In the genomic region with DNA sequence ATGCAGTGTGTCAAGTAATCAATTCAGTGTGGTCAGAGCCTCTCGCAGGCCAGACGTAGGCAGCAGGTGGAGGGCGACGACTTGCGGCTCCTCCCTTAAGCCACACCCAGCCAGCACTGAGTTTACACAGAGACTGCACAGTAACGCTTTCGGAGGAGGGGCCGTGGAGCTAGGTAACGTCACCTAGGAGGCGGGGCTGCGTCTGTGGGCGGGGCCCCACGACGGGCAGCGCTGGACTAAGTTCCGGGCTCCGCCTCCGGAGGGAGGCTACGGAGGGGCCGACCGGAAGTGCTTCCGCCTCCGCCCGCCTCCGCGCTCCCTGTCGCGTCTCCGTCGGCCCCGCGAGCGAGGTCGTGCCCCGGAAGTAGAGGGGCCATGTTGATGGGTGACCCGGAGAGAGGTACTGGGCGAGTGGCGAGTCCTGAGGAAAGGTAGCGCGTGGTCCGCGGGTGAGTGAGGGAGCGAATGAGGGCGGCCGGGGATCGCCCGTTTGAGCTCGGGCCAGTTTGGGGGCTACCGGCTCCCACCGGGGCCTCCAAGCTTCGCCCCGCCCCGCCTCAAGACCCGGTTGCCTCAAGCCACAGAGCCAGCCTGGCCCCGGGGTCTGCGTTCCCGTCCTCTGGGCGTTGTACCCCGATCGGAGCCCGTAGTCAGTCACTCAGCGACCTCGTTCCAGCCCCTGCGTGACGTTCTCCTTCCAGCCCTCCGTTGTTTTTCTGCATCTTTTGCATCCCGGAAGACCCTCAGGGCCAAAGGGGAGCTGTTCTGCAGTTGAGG, we compare ENCODE assay signal across 8 mouse cellular contexts. TPM values are rescaled to one million over a fixed set of nuclear protein-coding genes. Genes with fewer than 3 reads are reported as not detected.
DNase-seq lines count a peak whose midpoint lies in the region; ATAC-seq and TF ChIP-seq lines count a peak whose summit lies in the region.

TSS of gene Mief1 (plus strand) at position 286 of the 777 bp plus-strand sequence.

- under 1% methylated on average over 64 of the region's 67 CpGs for WGBS in bone marrow, adult 2 months
- under 1% methylated on average over 67 of the region's 67 CpGs for WGBS in embryonic facial prominence, embryonic 15.5 days
- WGBS in kidney, embryonic 14.5 days, result under 1% methylated on average over 66 of the region's 67 CpGs
- WGBS in limb, embryonic 15.5 days, result under 1% methylated on average over 60 of the region's 67 CpGs

- peak within 1 kb of the TSS; percentile 66 for H3K27ac ChIP-seq in bone marrow, adult 2 months (ENCODE audit: control insufficient read depth, insufficient read depth, low read depth, low read length, poor library complexity)
- H3K27ac ChIP-seq in embryonic facial prominence, embryonic 15.5 days (replicated peaks), result peak within 1 kb of the TSS; percentile 89
- peak within 1 kb of the TSS; percentile 77 for H3K27ac ChIP-seq in kidney, embryonic 14.5 days (ENCODE audit: low read depth, low read length)
- H3K27ac ChIP-seq in limb, embryonic 15.5 days, result peak within 1 kb of the TSS; percentile 83

- H3K4me3 ChIP-seq in bone marrow, adult 2 months (replicated peaks; ENCODE audit: control insufficient read depth, low read depth, low read length), result peak within 1 kb of the TSS; percentile 82
- H3K4me3 ChIP-seq in embryonic facial prominence, embryonic 15.5 days (replicated peaks), result peak within 1 kb of the TSS; percentile 91
- H3K4me3 ChIP-seq in kidney, embryonic 14.5 days (ENCODE audit: low read length), result peak within 1 kb of the TSS; percentile 86
- peak within 1 kb of the TSS; percentile 63 for H3K4me3 ChIP-seq in limb, embryonic 15.5 days

- 0 out of 2 replicates have a peak, but pooled peaks have one; percentile 14 for TF ChIP-seq CTCF in bone marrow, adult 2 months (IDR thresholded peaks at IDR 0.05; ENCODE audit: control insufficient read depth, insufficient read depth, low read length)

- TF ChIP-seq POLR2A in bone marrow, adult 2 months (IDR thresholded peaks at IDR 0.05; ENCODE audit: borderline replicate concordance, control insufficient read depth, low read depth, low read length), result peak; percentile 59; the same call in 1 of the 2 replicates

- H3K36me3 ChIP-seq in embryonic facial prominence, embryonic 15.5 days, result peaks cover 31% of the 10 kb centered on the region
- peaks cover 29% of the 10 kb centered on the region for H3K36me3 ChIP-seq in kidney, embryonic 14.5 days (ENCODE audit: control insufficient read depth, insufficient read depth, low read length)
- H3K36me3 ChIP-seq in limb, embryonic 15.5 days, result peaks cover 31% of the 10 kb centered on the region

- H3K4me1 ChIP-seq in bone marrow, adult 2 months (ENCODE audit: control insufficient read depth, insufficient read depth, low read length), result no peaks in the 10 kb centered on the region; the same call in 1 of the 2 replicates
- peaks cover 18% of the 10 kb centered on the region for H3K4me1 ChIP-seq in embryonic facial prominence, embryonic 15.5 days
- peaks cover 10% of the 10 kb centered on the region for H3K4me1 ChIP-seq in kidney, embryonic 14.5 days (ENCODE audit: control insufficient read depth, insufficient read depth, low read length)
- peaks cover 16% of the 10 kb centered on the region for H3K4me1 ChIP-seq in limb, embryonic 15.5 days

- no peaks in the 10 kb centered on the region for H3K9me3 ChIP-seq in embryonic facial prominence, embryonic 15.5 days (replicated peaks)
- no peaks in the 10 kb centered on the region for H3K9me3 ChIP-seq in kidney, embryonic 14.5 days (ENCODE audit: control insufficient read depth, low read length)
- H3K9me3 ChIP-seq in limb, embryonic 15.5 days, result no peaks in the 10 kb centered on the region

- DNase-seq in 416B (ENCODE audit: low read depth), result peak; percentile 98
- DNase-seq in heart, adult 9 months (ENCODE audit: low spot score in 2 of 2), result peak; percentile 97 to 98
- peak; percentile 96 to 98 for DNase-seq in monocyte, adult 2 months (ENCODE audit: low read depth in 1 of 2, low spot score in 2 of 2)
- peak; percentile 99 for DNase-seq in spleen, postnatal 36 days (ENCODE audit: low spot score in 2 of 2)

- peak within 1 kb of the TSS; percentile 90 for H3K9ac ChIP-seq in embryonic facial prominence, embryonic 15.5 days
- H3K9ac ChIP-seq in kidney, embryonic 14.5 days (ENCODE audit: low read depth, low read length), result peak within 1 kb of the TSS; percentile 83
- peak within 1 kb of the TSS; percentile 63 for H3K9ac ChIP-seq in limb, embryonic 15.5 days

- ATAC-seq in embryonic facial prominence, embryonic 15.5 days (ENCODE audit: insufficient number of reproducible peaks, low FRiP score, low TSS enrichment, low read depth), result peak; percentile 97
- ATAC-seq in kidney, embryonic 14.5 days (ENCODE audit: low FRiP score, low TSS enrichment), result peak; percentile 95
- ATAC-seq in limb, embryonic 15.5 days (ENCODE audit: insufficient number of reproducible peaks, low FRiP score, low TSS enrichment, low read depth), result peak; percentile 96

- no peaks in the 10 kb centered on the region for H3K27me3 ChIP-seq in embryonic facial prominence, embryonic 15.5 days
- H3K27me3 ChIP-seq in kidney, embryonic 14.5 days (ENCODE audit: control insufficient read depth, insufficient read depth, low read length), result no peaks in the 10 kb centered on the region
- no peaks in the 10 kb centered on the region for H3K27me3 ChIP-seq in limb, embryonic 15.5 days

- peak within 1 kb of the TSS; percentile 75 for H3K4me2 ChIP-seq in embryonic facial prominence, embryonic 15.5 days (replicated peaks)
- peak within 1 kb of the TSS; percentile 49 for H3K4me2 ChIP-seq in kidney, embryonic 14.5 days (replicated peaks; ENCODE audit: low read depth, low read length)
- peak within 1 kb of the TSS; percentile 65 for H3K4me2 ChIP-seq in limb, embryonic 15.5 days

RNA-seq across cellular contexts. Expression of gene Mief1, which starts in this region (rescaled TPM):
- 11.5 and 16.3 TPM in 2 replicates for polyA plus RNA-seq in bone marrow, adult 2 months (2011; ENCODE audit: insufficient read depth, insufficient read length, low replicate concordance, missing spikeins)
- polyA plus RNA-seq in embryonic facial prominence, embryonic 15.5 days (2015; fragmentation: Nextera tagmentation; extraction: Ambion mirVana), result 26.4 and 27.8 TPM in 2 replicates
- polyA plus RNA-seq in kidney, embryonic 14.5 days (2014; fragmentation: Nextera tagmentation; extraction: Ambion mirVana), result 20.4 and 37.0 TPM in 2 replicates
- 25.6 and 27.7 TPM in 2 replicates for polyA plus RNA-seq in limb, embryonic 15.5 days (2015; fragmentation: Nextera tagmentation; extraction: Ambion mirVana)

Comparison
In these comparisons a context has a peak if more than half of its experiments do, and no peak if none do; other contexts are left out.
1. Peak in every context shown above with its lines: DNase-seq, ATAC-seq, H3K4me3 ChIP-seq and H3K27ac ChIP-seq.